Mouse (Mus musculus): ENCODE results near the gene Evi2b.

Evi2b gene

GRCm38 (mm10) chr11:79522944-79523343, 618 bp downstream of the Evi2b start:
- no peak for DNase-seq (ENCODE audit: low read depth in 1 of 2, low spot score in 2 of 2)

- DNase-seq (ENCODE audit: low read depth in 1 of 2, low spot score in 2 of 2) = no peak
These were observed 1.6 kb downstream of the Evi2b start for GRCm38 (mm10) chr11:79521930-79522329.

- no peak for DNase-seq (ENCODE audit: low read depth in 1 of 2, low spot score in 2 of 2)
These were observed 2.8 kb downstream of the Evi2b start for GRCm38 (mm10) chr11:79520772-79521171.

- DNase-seq (ENCODE audit: low read depth in 1 of 2, low spot score in 2 of 2) = peak in 1 of 2 experiments; percentile 13
These were observed 3.7 kb downstream of the Evi2b start for GRCm38 (mm10) chr11:79519878-79520291.

GRCm38 (mm10) chr11:79519299-79519698, 4.3 kb downstream of the Evi2b start:
- DNase-seq (ENCODE audit: low read depth in 1 of 2, low spot score in 2 of 2) = no peak

GRCm38 (mm10) chr11:79515798-79516197, 7.8 kb downstream of the Evi2b start:
- no peak for DNase-seq (ENCODE audit: low read depth in 1 of 2, low spot score in 2 of 2)

- no peak for DNase-seq (ENCODE audit: low read depth in 1 of 2, low spot score in 2 of 2)
These were observed 8.2 kb downstream of the Evi2b start for GRCm38 (mm10) chr11:79515331-79515730.

- DNase-seq (ENCODE audit: low read depth in 1 of 2, low spot score in 2 of 2) = no peak
These were observed 11.6 kb downstream of the Evi2b start for GRCm38 (mm10) chr11:79511970-79512369.

- no peak for DNase-seq (ENCODE audit: low read depth in 1 of 2, low spot score in 2 of 2)
These were observed 19.1 kb downstream of the Evi2b start for GRCm38 (mm10) chr11:79504506-79504905.

GRCm38 (mm10) chr11:79503845-79504244, 19.7 kb downstream of the Evi2b start, which contains the start of gene Omg:
Omg (minus strand) TSS chr11:79504084.
- no peak for DNase-seq (ENCODE audit: low read depth in 1 of 2, low spot score in 2 of 2)

- no peak for DNase-seq (ENCODE audit: low read depth in 1 of 2, low spot score in 2 of 2)
These were observed 20.6 kb downstream of the Evi2b start for GRCm38 (mm10) chr11:79502917-79503316.

- DNase-seq (ENCODE audit: low read depth in 1 of 2, low spot score in 2 of 2) = no peak
These were observed 28.4 kb downstream of the Evi2b start for GRCm38 (mm10) chr11:79494976-79495800.

GRCm38 (mm10) chr11:79484721-79485120, 38.8 kb downstream of the Evi2b start:
- no peak for DNase-seq (ENCODE audit: low read depth in 1 of 2, low spot score in 2 of 2)

- DNase-seq (ENCODE audit: low read depth in 1 of 2, low spot score in 2 of 2) = no peak
These were observed 39.6 kb downstream of the Evi2b start for GRCm38 (mm10) chr11:79483876-79484528.

GRCm38 (mm10) chr11:79483392-79483791, 40.2 kb downstream of the Evi2b start:
- no peak for DNase-seq (ENCODE audit: low read depth in 1 of 2, low spot score in 2 of 2)

- no peak for DNase-seq (ENCODE audit: low read depth in 1 of 2, low spot score in 2 of 2)
These were observed 55.5 kb downstream of the Evi2b start for GRCm38 (mm10) chr11:79468097-79468496.

All from monocyte, adult 2 months (primary cell).